Mouse (Mus musculus) CD8-positive naive resting alpha-beta T cell, adult 57 days (primary cell): ENCODE data around the gene St5. TPM values are rescaled to one million over a fixed set of nuclear protein-coding genes. Genes with fewer than 3 reads are reported as not detected.

Experiments used
- total RNA-seq: library from RNA; stranded (reverse); gene quantifications from one replicate; pipeline ENCODE4 v1.2.4, GENCODE M21; 2023

St5 gene
- total RNA-seq, result 1.3 TPM

GRCm38 (mm10) chr7:109703190-109704015, at the start of gene St5, which contains the start of gene Akip1:
Gene St5 (minus strand): TSS chr7:109703605.
Gene Akip1 (plus strand): TSS chr7:109703690.

DNA sequence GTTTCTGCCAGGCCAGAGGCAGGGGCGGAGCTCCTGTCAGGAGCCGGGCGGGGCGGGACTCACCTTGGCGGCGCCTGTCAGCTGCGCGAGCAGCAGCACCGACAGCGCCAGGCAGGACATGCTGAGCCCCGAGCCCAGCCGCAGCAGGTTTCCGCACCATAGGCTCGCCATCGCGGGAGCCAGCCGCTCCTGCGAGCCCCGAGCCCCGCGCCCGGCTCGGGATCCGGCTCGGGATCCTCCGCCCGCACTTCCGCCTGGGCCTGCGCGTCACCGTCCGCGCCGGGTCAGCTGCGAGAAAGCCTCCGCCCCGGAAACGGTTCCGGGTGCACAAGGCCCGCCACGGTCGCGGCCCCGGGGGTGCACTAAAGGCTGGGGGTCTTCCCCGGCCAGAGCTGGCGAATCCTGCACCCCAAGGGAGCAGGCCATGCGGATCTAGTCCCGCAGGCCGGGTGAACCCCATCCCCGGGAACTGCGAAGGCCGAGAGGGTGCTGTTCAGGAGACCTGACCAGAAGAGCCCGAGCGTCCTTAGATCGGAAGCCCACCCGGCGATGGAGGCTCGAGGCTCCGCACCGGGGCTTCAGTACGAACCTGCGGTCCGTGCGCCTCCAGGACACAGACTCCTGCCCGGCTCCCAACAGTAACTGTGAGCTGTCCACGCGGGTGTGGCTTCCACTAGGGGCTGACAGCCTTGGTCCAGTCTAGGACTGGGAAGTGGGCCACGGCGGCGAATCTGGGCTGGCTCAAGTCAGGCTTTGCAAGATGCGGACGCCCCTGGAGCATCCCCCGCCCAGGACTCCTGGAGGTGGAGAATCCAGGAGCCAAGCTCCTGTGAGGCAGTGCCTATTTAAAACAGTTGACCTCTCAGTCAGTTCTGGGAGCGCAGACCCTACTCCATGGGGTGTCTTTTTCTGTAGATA, 48.9 kb upstream of the St5 start, which contains the start of gene Tmem9b:
Gene Tmem9b, minus strand, starts transcription at position 868 of the 918 bp plus-strand sequence.

GRCm38 (mm10) chr7:109731626-109732025, 28.2 kb upstream of the St5 start, which contains the start of gene Ascl3:
Gene Ascl3 (minus strand): TSS chr7:109731726.

GRCm38 (mm10) chr7:109723697-109724096, 20.3 kb upstream of the St5 start, which contains the start of gene BC051019:
Gene BC051019 (minus strand): TSS chr7:109723850.

GRCm38 (mm10) chr7:109518838-109519696, 184.3 kb downstream of the St5 start, which contains the start of gene Rpl27a:
Gene Rpl27a (plus strand): TSS chr7:109519147.

GRCm38 (mm10) chr7:109508034-109508433, 195.4 kb downstream of the St5 start, which contains the start of gene Trim66:
Gene Trim66 (minus strand): TSS chr7:109508134.

Other genes with a start within 250 kb of the St5 start
- gene Trim66, start 195.5 kb downstream of the St5 start, total RNA-seq, result 0.24 TPM
- gene Rpl27a, start 184.5 kb downstream of the St5 start, total RNA-seq, result 670 TPM
- 10.8 TPM for gene Akip1, start 85 bp upstream of the St5 start, total RNA-seq
- not detected for gene BC051019, start 20.2 kb upstream of the St5 start, total RNA-seq
- gene Ascl3, start 28.1 kb upstream of the St5 start, total RNA-seq, result 1.1 TPM
- gene Tmem9b, start 49.3 kb upstream of the St5 start, total RNA-seq, result 34.5 TPM
- 0.12 TPM for gene Nrip3, start 78.4 kb upstream of the St5 start, total RNA-seq
- not detected for gene Scube2, start 162.1 kb upstream of the St5 start, total RNA-seq